Mouse (Mus musculus) E14TG2a.4 (cell line): ENCODE results near the gene Wdr34.

Experiments used
- CTCF ChIP-seq: conservative IDR thresholded peaks from 2 replicates; pipeline ENCODE4 v1.5.1; 2014; ENCODE audit warnings: low read length
- NANOG ChIP-seq: IDR thresholded peaks from 2 replicates; pipeline ENCODE4 v1.6.1; 2014; ENCODE audit warnings: borderline replicate concordance, low read length, mixed read lengths
- POU5F1 ChIP-seq: IDR thresholded peaks from 2 replicates; pipeline ENCODE4 v1.6.1; 2014; ENCODE audit warnings: low read length, borderline replicate concordance

DNA sequence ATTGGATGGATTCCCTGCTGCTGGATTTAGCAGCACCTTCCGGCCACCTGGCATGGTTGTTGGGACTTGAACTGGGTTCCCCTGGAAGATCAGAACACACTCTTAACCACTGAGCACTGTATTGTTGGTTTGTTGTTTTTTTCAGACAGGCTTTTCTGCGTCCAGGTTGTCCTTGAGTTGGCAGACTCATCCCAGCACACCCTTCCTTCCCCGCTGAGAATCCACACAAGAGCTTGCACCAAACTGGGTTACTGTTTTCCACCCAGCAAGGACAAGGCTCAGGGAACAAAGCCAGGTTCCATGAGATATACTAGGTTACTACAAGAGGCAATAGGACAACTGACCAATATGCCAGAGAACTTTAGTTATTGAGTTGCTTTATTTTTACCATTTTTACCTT lies 8.1 kb upstream of the Wdr34 start:
- TF ChIP-seq CTCF (no peak), POU5F1 (no peak), NANOG (no peak)
